Mouse (Mus musculus): ENCODE results near the gene Surf2.

Surf2 gene

DNA sequence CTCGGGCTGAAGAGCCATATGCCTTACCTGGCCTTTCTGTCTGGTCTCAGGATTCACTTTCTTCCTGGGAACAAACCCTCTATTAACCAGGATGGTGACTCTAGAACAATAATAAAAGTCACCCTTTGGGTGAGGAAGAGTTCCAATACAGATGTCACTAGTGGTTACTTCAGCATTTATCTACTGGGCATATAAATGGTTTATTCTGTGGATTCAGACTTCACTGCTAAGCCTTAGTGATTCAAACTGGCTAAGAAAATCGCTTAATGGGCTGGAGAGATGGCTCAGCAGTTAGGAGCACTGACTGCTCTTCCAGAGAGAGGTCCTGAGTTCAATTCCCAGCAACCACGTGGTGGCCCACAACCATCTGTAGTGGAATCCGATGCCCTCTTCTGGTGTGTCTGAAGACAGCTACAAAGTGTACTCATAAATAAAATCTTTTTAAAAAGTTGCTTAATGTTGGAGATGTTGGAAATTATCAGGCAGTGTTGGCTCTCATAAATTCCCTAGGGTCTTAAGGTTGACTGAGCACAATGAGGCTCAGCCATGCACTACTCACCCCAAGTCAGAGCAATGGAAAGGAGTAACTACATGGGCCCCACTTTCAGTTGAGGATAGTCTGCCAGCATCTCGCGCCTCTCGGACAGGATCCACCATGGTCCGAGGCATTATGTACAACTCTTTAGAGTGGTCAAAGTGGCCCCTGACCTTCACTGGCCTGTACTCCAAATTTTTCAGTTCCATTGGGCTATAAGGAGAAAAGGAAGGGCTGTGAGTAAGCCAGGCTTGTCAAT lies 1.8 kb upstream of the Surf2 start:
- no peak for DNase-seq (ENCODE audit: low spot score in 2 of 2)

DNA sequence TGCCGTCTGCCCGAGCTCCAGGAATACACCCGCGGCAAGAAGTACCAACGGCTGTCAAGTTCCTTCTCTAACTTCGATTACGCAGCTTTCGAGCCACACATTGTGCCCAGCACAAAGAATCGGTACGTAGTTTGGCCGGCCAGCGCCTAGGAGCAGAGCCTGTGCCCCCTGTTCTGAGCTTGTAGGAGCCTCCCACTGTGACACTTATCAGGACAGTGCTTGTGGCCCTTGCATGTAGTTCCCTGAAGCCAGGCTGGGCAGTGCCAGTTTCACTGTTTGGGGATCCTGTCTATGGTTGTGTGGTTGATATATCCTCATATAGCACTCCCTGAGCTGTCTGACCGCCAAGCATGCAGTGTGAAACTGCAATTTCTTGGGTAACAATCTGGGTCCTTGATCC lies 571 bp downstream of the Surf2 start:
- no peak for DNase-seq (ENCODE audit: low spot score in 2 of 2)

DNA sequence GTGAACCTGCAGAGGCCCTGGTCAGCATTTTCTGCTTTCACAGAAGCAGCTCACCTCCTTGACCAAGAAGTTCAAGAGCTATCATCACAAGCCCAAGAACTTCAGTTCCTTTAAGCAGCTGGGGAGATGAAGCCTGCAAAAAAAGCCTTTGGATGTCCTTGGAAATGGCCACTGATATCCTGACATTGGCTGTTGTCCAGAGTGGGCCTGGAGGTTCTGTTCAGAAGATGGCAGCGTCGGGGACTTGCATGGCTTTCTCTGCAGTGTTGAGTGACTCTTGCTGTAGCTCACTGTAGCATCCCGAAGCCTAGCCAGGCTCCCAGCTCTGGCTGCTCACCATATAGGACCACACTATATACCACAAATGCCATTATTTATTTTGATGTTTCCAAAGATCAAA lies 3.5 kb downstream of the Surf2 start:
- DNase-seq (ENCODE audit: low spot score in 2 of 2): no peak

DNA sequence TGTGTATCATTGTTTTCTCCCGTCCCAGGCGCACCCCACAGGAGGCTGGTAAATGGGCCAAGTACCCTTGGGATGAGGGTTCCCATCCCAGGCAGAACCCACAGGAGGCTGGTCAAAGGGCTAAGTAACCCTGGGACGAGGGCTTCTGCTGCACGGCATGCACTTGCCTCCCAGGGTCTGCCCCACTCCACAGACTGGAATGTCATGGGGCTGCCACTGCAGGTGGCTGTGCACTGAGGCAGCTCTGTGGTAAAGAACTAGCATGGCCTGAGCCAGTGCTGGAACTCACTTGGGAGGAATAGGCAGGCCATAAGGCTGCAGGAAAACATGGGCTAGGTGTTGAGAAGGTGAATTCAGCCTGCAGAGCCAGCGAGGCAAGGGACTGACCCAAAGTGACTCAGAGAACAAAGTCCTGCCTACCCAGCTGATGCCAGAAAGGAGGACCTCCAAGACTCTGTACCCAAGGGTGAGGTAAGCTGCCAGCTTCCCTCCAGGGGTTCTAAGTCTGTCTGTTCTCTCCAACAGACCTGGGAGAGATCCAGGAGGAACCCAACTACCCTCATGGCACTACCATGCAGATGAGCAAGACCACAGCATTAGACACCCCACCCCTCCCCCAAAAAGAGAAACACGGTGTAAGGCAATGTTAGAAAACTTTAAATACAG lies 4.2 kb downstream of the Surf2 start:
- no peak for DNase-seq (ENCODE audit: low spot score in 2 of 2)

DNA sequence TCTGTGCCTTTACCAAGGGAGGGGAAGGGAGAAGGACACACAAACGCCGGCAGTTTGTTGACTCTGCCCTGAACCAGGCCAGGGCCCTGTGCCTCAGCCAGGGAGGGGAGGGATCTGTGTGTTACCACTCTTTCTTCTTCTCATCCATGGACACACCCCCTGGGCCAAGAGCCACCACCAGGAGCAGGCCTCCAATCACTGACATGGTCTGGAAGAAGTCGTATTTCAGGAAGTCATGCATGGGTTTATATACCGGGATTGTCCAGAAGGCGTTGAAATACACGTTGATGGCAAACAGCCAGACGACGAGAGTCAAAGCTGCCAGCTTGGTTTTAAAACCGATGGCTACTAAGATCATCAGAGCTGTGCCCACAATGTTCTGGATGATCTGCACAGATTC lies 5.6 kb downstream of the Surf2 start:
- DNase-seq (ENCODE audit: low spot score in 2 of 2): no peak

DNA sequence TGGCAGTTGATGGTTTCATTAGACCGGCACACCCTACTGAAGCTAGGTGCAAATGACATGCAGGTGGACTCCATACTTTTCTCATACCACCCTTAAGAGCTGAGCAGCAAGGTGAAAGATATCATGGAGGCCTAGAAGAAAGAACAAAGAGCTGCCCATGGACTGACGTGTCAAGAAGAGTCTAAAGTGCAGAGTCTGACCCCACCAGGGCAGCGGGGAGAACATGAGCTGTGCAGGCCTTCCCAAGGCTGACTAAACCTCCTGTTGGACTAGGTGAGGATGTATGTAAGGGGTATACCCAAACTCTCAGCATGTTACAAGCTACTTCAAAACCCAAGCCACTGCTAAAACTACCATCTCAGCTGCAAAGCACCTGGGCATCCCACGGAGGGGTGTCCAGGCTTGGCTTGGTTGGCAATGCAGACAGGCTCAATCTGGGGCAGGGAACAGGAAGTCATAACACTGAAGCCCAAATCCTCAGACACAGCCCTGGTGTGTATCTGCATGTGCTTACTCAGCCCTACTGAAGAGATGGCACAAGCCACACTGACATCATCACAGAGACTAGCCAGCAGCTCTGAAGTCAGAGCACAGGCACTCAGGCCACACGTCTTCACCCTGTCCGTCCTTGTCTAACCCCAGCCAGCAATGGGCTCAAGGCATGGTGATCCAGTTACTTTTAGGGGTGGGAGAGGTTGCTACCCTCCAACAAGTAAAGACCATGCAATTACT lies 11.7 kb downstream of the Surf2 start:
- DNase-seq (ENCODE audit: low spot score in 2 of 2): no peak

DNA sequence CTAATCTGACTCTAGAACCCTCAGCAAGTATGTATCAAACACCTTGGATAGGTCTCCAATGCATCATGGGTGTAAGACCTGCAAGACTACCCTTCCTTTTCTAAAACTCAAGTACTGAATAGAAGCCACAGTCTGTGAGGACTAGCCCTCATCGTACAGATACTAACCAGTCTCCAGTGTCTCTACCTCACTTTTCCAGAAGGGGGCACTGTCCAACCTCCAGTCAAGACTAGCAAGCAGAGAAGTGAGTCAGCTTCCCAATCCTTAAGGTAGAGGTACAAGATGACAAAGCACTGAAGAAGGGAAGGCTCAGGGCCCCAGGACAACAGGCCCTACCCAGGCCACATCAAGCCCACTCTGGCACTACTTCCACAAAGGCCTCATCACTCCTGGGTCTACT lies 14.2 kb downstream of the Surf2 start:
- peak in 1 of 2 experiments; percentile 60 for DNase-seq (ENCODE audit: low spot score in 2 of 2)

DNA sequence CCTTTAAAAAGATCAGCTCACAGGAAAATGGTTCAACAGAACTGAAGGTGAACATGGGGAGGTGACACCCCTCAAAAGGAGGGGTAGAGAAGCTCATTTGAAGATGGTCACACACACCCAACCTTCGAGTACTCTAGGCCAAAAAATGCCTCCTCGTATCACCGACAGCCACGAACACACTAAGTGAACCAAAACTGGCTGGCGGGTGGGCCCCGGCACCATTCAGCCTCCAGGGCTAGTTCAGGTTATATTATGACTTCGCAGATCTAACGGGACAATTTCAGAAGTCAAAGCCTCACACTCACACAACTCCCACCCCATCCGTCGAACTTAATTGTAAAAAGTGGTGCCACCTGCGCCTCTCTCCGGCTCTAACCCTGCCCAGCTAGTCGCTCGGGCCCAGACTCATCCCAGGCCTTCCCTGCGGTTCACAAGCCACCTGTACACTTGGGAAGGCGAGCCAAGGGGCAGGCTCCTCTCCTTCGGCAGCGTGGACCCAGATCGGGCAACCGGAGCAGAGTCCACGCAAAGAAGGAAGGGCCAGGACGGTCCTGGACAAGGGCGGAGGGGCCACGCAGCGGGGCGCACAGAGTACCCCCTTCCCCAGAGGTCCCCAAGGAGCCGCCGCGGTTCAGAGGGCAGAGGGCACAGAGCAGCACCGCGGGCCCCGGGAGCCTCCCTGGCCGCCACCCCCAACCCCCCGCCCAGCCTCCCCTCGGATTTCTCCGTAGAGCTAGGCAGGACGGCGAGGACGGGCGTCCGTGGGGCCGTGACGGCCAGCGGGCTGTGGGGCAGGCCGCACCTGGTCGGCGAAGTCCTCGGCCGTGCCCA lies 16.5 kb downstream of the Surf2 start:
- peak; percentile 24 to 47 for DNase-seq (ENCODE audit: low spot score in 2 of 2)

DNA sequence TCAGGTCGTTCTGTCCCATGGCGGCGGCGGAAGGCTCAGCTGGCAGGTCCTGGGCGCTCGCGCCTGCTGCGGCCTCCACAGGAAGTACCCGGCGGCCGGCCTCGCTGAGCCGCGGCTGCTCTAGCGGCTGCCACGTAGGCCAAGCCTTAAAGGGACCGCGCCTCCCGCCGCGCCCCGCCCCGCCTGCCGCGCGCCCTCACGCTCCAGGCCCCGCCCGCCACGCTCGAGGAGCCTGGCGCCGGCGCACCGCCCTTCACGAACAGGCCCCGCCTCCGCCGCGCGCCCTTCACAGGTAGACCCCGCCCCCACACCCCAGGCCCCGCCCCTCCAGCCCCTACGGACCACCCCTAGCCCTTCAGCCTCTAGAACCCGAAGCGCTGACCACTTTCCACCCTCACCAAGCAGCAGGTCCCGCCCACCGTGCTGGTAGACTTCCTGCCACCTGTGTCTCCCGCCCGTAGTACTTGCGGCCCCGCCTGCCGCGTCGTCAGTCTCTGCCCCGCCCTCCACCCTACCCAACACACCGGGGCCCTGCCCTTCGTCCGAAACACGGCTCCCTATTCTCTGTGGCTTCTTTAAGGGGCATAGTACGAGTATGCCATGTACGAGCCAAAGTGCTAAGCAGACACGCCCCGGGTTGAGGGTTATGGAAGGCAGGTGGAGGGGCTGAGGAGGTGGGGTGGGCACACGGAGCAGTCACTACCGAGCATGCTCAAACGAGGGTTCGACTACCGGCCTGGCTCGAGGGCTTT lies 17.3 kb downstream of the Surf2 start, which contains the start of the genes Surf4 and Stkld1:
Gene Surf4, minus strand, starts transcription at position 625 of the 752 bp plus-strand sequence.
Gene Stkld1, plus strand, starts transcription at position 744 of the 752 bp plus-strand sequence.
- DNase-seq (ENCODE audit: low spot score in 2 of 2): peak; percentile 89 to 93

DNA sequence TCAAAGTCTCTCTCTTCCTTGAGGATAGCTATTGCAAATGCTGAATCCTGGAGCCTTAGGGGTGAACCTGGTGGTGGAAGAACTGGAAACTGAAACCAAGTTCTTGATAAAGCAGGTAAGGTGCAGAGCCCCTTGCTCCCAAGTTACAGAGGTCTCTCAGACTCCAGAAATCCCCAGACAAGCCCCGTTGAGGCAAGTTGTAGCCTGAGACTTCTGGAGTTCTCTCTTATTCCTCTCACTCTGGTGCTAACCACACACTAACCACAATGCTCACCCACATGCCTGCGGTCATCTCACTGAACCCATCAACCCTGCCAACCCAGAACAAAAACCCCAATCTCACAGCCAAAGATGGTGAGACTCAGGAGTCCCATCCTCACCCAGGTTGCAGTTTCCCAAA lies 19.1 kb downstream of the Surf2 start:
- DNase-seq (ENCODE audit: low spot score in 2 of 2): no peak

DNA sequence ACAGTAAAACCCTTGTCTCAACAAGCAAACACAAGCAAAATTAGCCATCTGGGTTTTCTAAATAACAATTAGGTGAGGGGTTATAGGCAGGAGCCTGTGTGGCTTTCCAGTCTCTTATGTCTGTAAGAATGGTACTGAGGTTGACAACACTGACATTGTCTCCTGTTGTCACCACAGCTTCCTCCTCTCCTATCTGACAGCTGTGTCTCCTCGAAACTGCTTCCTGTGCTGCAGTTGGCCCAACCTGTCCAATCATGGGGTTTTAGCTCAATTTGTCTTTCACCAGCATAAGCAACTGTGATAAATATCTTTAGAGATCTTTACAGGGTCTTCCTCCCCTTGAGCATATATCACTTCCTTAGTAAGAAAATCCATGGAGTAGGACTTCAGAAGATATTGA lies 20.3 kb downstream of the Surf2 start:
- DNase-seq (ENCODE audit: low spot score in 2 of 2): no peak

DNA sequence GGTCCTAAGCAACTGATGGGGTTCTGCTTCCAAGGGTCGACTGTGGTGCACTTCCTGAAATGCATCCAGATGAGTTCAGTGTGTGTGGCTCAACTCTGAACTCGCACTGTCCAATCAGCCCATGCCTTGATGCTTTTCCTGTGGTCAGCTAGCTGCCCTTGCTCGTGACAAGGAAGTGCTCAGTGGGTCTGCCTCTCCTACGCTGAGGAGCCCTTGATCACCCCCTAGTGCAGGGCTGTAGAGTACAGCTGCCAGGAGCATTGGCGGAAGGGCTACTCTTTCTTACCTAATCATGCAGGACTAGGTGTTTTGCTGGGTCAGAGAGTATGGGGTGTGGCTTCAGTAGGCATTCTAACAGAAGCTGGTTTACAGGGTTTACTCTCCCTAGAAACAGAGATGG lies 25.4 kb downstream of the Surf2 start:
- no peak for DNase-seq (ENCODE audit: low spot score in 2 of 2)

DNA sequence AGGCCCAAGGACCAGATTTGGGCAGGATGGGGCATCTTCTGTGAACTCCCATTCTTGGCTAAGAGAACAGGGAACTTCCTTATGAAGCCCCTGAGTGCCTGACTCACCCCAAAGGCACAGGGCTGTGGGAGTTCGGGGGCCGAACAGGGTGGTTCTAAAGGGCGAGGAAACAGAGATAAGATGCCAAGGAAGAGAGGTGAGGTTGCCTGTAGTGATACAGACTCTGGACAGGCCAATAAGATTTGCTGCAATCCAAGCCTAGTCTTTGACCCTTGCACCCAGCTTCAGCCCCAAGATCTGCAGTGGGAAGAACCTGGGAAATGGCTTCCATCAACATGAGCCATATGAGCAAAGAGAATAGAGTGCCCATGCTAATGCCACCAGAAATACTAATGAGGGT lies 27.1 kb downstream of the Surf2 start:
- DNase-seq (ENCODE audit: low spot score in 2 of 2): no peak

DNA sequence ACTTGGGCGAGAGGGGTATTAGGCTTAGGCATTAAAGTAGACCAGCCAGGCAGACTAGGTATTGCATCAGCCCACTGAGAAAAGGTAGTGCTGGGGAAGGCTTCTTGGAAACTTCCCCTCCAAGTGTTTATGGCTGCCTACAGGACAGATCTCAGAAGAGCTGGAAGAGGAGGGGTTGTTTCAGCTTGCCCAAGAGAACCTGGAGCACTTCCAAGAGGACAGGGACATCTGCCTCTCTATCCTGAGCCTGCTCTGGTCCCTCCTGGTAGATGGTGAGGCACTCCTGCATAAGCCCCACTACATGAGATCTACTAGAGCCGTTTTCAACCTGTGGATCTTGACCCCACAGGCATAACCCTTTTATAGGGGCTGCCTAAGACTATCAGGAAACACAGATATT lies 34.2 kb downstream of the Surf2 start:
- no peak for DNase-seq (ENCODE audit: low spot score in 2 of 2)

DNA sequence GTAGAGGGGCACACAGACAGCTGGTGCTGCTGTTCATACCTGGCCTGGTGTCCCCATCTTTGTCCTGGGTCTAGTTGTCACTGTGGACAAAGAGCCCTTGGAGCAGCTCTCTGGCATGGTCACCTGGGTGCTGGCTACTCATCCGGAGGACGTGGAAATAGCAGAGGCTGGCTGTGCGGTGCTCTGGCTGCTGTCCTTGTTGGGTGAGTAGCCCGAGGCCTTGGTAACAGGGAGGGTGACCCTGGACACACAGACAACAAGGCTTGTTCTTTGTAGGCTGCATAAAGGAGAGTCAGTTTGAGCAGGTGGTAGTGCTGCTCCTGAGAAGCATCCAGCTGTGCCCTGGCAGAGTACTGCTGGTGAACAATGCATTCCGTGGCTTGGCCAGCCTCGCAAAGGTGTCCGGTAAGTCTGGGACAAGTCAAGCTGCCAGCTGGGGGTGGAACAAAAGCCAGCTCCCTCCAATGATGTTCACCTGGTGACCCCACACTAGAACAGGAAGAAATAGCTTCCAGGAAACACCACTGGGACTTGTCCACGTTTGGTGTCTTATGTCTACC lies 35.3 kb downstream of the Surf2 start:
- no peak for DNase-seq (ENCODE audit: low spot score in 2 of 2)

DNA sequence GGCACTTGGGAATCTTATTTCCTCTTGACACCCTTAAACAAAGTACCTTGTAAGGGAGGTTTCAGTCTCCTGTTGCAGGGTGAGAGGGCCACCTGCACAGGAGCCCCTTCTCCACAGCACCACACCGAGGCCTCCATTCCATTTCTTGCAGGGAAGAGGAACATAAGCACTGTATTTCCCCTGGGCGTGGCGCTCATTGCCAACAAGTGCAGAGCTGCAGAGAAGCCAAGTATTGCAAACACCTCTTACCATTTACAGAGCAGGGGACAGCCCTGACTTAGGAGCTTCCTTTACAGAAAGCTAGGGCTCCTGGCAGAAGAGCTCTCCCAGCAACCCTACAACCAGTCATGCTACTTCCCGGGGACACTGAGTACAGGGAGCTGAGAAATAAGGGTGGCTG lies 36.0 kb downstream of the Surf2 start:
- no peak for DNase-seq (ENCODE audit: low spot score in 2 of 2)

DNA sequence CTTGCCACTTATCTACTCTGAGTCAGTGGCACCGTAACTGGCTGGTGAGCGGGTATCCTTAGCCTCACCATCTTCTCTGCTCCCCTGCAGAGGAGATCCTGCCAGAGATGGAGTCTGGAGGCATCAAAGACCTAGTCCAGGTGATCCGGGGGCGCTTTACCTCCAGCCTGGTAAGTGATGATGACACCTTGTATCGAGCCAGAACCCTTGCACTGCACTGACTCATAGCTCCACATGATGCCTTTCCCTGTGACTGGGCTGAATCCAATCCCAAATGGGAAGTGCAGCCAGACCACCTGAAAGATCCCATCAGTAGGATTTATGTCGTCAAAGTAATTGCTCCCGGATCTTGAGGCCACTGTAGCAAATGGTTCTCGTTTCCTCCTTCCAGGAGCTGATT lies 36.7 kb downstream of the Surf2 start:
- DNase-seq (ENCODE audit: low spot score in 2 of 2): no peak

DNA sequence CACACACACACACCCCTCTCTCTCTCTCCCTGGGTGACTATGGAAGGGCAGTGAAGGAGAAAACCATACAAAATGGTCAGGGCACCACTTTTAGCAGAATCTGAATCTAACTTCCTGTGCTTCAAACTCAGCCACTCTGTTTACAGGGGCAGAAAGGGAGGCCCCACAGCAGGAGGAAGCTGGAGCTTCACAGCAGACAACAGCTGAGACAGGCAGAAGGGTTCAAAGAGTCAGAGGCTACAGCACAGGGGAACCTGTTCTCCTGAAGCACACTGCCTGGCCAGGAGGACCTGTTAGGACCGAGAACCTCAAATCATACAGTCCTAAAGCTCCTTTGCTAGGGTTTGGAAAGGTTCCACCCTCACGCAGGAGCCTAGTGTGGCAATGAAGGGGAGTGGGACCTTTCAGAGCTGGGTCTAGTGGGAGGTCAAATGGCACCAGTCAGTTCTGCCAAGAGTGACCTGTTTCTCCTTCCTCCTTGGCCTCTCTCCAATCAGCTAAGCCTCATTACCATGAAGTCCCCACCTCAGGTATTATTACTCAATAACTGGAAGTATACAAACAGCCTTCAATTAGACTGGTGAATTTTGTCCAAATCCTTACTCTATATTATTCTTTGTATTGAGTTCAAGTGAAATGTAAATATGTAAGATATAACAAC lies 38.7 kb downstream of the Surf2 start:
- DNase-seq (ENCODE audit: low spot score in 2 of 2): no peak

DNA sequence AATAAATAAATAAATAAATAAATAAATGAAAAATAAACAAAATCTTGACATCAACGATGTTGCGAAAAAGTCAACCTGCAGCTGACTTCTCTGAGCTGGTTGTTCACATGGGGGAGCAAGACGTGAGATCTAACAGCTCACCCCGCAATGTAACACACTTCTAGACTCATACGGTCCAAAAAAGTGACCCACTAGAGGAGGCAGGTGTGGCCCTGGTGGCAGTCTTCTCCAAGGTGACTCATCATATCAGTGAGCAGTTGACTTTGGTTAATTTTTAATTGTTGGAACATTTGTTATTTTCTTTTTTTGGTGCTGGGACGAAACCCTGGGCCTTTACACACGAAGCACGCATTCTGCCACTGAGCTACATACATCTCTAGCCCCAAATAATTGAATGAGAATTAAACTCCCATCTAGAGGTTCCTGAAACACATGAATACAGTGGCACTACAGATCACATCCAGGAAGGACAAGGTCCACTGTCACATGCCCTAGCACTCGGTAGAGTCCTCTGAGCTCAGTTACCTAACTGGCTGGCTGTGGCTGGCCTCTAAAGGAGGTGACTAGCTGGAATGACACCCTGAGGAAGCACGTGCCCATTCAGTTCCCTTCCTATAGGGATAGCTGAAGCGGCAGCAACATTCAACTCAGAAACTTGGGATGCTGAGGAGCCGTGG lies 40.8 kb downstream of the Surf2 start:
- DNase-seq (ENCODE audit: low spot score in 2 of 2): no peak

DNA sequence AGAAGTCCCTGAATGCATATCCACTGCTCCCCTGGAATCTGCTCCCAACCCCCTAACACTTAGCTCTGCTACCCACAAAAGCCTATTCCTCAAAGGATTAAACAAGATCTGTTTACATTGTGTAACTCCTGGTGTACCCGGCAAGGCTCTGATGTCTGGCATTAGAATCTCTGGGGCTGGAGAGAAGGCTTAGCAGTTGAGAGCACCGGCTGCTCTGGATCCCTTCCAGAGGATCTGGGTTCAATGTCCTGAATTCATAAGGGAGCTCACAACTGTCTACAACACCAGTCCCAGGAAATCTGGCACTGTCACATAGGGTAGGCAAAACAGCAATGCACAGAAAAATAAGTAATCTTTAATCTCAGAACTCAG lies 41.3 kb downstream of the Surf2 start:
- DNase-seq (ENCODE audit: low spot score in 2 of 2): no peak
